13 mouse cellular contexts compared by ENCODE assay signal in the genomic region with DNA sequence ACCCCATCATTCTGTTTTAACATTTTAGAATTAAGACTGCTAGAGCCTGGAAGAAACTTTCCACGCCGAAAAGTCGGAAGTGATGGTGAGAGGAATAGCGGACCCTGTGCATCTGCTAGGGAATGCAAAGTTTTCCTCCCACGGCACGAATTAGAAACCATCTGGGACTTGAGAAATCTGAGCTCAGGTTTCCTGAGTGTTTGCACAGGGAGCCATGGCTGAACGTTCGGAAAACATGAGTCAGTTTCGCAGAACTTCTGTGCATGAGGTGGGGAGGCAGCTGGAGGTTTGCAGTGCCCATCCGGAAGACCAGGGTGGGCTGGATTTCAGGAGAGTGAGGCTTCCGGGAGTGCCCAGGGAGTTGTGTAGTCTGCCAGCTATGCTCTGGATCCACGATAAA. TPM values are rescaled to one million over a fixed set of nuclear protein-coding genes. Genes with fewer than 3 reads are reported as not detected.
A peak's percentile ranks its signal among the peaks of the same experiment; 100 is the strongest.
DNase-seq lines count a peak whose midpoint lies in the region; ATAC-seq and TF ChIP-seq lines count a peak whose summit lies in the region.
"Had no signal": no experiment of that assay in that cellular context is flagged by ENCODE, and none has a peak within 500 bp of the region (broad histone marks: within the 10 kb centered on the region; RNA-seq: fewer than 3 reads in every experiment).

No protein-coding gene starts in this region.

- no peak for DNase-seq in gastrocnemius, adult 2 months
- DNase-seq in gastrocnemius, postnatal 14 days, result no peak
- DNase-seq in NIH3T3 (ENCODE audit: low read depth), result peak; percentile 84
- peak; percentile 81 for DNase-seq in layer of hippocampus, adult 9-11 months
- DNase-seq in liver, postnatal 0 days, result no peak
- no peak for DNase-seq in thymus, postnatal 4 days
- DNase-seq: gastrocnemius, postnatal 25 days; kidney, adult 8-10 months had no signal

- 0 out of 2 replicates have a peak, but pooled peaks cover 5% of the 10 kb centered on the region for H3K4me1 ChIP-seq in kidney, embryonic 15.5 days
- H3K4me1 ChIP-seq in liver, postnatal 0 days (ENCODE audit: insufficient read depth), result 0 out of 2 replicates have a peak, but pooled peaks cover 3% of the 10 kb centered on the region

- H3K4me3 ChIP-seq in gastrocnemius, adult 2 months, result peak overlapping the region; percentile 0
- H3K4me3 ChIP-seq in myocyte, result no peak overlapping the region
- no peak overlapping the region for H3K4me3 ChIP-seq in kidney, embryonic 15.5 days (replicated peaks)
- H3K4me3 ChIP-seq in liver, postnatal 0 days (ENCODE audit: low read depth, low read length), result no peak overlapping the region
- H3K4me3 ChIP-seq: heart, embryonic 12.5 days; hindbrain, embryonic 15.5 days; neural tube, embryonic 15.5 days had no signal

- H3K27me3 ChIP-seq in myocyte (ENCODE audit: control insufficient read depth, insufficient read depth, insufficient read length), result no peaks in the 10 kb centered on the region
- H3K27me3 ChIP-seq in kidney, embryonic 15.5 days, result no peaks in the 10 kb centered on the region
- no peaks in the 10 kb centered on the region for H3K27me3 ChIP-seq in liver, postnatal 0 days (ENCODE audit: insufficient read depth, low read length)
- H3K27me3 ChIP-seq: hindbrain, embryonic 15.5 days; neural tube, embryonic 15.5 days had no signal

- intact Hi-C loops in gastrocnemius, adult 2 months (cut with DNase I), result no loop called here
- intact Hi-C loops in gastrocnemius, postnatal 14 days (cut with DNase I; ENCODE audit: low total_unique reads), result no loop called here

- no peak overlapping the region for H3ac ChIP-seq in myocyte (ENCODE audit: control insufficient read depth, insufficient read length)

- H3K79me2 ChIP-seq in myocyte (ENCODE audit: control insufficient read depth, insufficient read depth), result no peaks in the 10 kb centered on the region

- no peak for TF ChIP-seq EP300 in liver, postnatal 0 days (IDR thresholded peaks at IDR 0.05; ENCODE audit: low read depth)

- H3K9ac ChIP-seq in kidney, embryonic 15.5 days, result no peak overlapping the region
- H3K9ac ChIP-seq in liver, postnatal 0 days (replicated peaks), result no peak overlapping the region
- H3K9ac ChIP-seq: heart, embryonic 12.5 days; hindbrain, embryonic 15.5 days; neural tube, embryonic 15.5 days had no signal

- 42% methylated on average over 12 of the region's 12 CpGs for WGBS in kidney, embryonic 15.5 days
- 82% methylated on average over 12 of the region's 12 CpGs for WGBS in liver, postnatal 0 days (ENCODE audit: insufficient replicate concordance)

- no peaks in the 10 kb centered on the region for H3K36me3 ChIP-seq in myocyte (ENCODE audit: control insufficient read depth, insufficient read depth)
- no peaks in the 10 kb centered on the region for H3K36me3 ChIP-seq in kidney, embryonic 15.5 days
- H3K36me3 ChIP-seq in liver, postnatal 0 days (replicated peaks; ENCODE audit: insufficient read depth, low read length), result no peaks in the 10 kb centered on the region
- H3K36me3 ChIP-seq: heart, embryonic 12.5 days; hindbrain, embryonic 15.5 days; neural tube, embryonic 15.5 days had no signal

- ATAC-seq in kidney, embryonic 15.5 days (replicated peaks; ENCODE audit: low FRiP score), result no peak
- ATAC-seq in liver, postnatal 0 days, result no peak

- no peak overlapping the region for H3K27ac ChIP-seq in gastrocnemius, adult 2 months
- H3K27ac ChIP-seq in kidney, embryonic 15.5 days, result no peak overlapping the region
- H3K27ac ChIP-seq in liver, postnatal 0 days (ENCODE audit: low read depth), result no peak overlapping the region
- H3K27ac ChIP-seq: hindbrain, embryonic 15.5 days; neural tube, embryonic 15.5 days had no signal

- no peaks in the 10 kb centered on the region for H3K9me3 ChIP-seq in kidney, embryonic 15.5 days (replicated peaks)
- H3K9me3 ChIP-seq in liver, postnatal 0 days (ENCODE audit: low read length), result no peaks in the 10 kb centered on the region
- H3K9me3 ChIP-seq: heart, embryonic 12.5 days; hindbrain, embryonic 15.5 days; neural tube, embryonic 15.5 days had no signal

- TF ChIP-seq CTCF in gastrocnemius, adult 2 months (IDR thresholded peaks at IDR 0.05), result no peak
- TF ChIP-seq CTCF in liver, postnatal 0 days (IDR thresholded peaks at IDR 0.05; ENCODE audit: low read depth), result no peak

- TF ChIP-seq POLR2A in myocyte (IDR thresholded peaks at IDR 0.05; ENCODE audit: insufficient read length, low read depth), result no peak

- peak overlapping the region; percentile 67 for H3K4me2 ChIP-seq in myocyte (ENCODE audit: low read depth)
- no peak overlapping the region for H3K4me2 ChIP-seq in kidney, embryonic 15.5 days
- no peak overlapping the region for H3K4me2 ChIP-seq in liver, postnatal 0 days (ENCODE audit: low read depth, low read length)
- H3K4me2 ChIP-seq: heart, embryonic 12.5 days; hindbrain, embryonic 15.5 days; neural tube, embryonic 15.5 days had no signal

TF ChIP-seq in myocyte, 11 proteins besides CTCF, POLR2A, EP300 and RAD21:
- TF ChIP-seq MYOD1 (IDR thresholded peaks at IDR 0.05; ENCODE audit: control insufficient read depth in 1 of 3, insufficient read length in 2 of 3, low read depth in 2 of 3) (peak; percentile 10 to 73 (median 65)), CEBPB (IDR thresholded peaks at IDR 0.05; ENCODE audit: insufficient read depth, poor library complexity, severe bottlenecking) (0 out of 2 replicates have a peak, but pooled peaks have one; percentile 24), REST (IDR thresholded peaks at IDR 0.05; ENCODE audit: insufficient read depth, insufficient read length) (no peak), MAX (IDR thresholded peaks at IDR 0.05; ENCODE audit: low read depth) (no peak), USF1 (IDR thresholded peaks at IDR 0.05; ENCODE audit: low read depth) (no peak), E2F4 (IDR thresholded peaks at IDR 0.05; ENCODE audit: insufficient read depth) (no peak), MYOG (IDR thresholded peaks at IDR 0.05; ENCODE audit: control insufficient read depth in 1 of 3, insufficient read depth in 1 of 3, insufficient read length in 2 of 3, low read depth in 2 of 3) (peak in 1 of 3 experiments; percentile 75), POLR2AphosphoS2 (IDR thresholded peaks at IDR 0.05; ENCODE audit: insufficient read length, low read depth) (no peak), TCF12 (IDR thresholded peaks at IDR 0.05; ENCODE audit: insufficient read depth, poor library complexity, severe bottlenecking) (no peak), SRF (IDR thresholded peaks at IDR 0.05; ENCODE audit: control insufficient read depth, insufficient read length, low read depth) (no peak), TCF3 (IDR thresholded peaks at IDR 0.05; ENCODE audit: insufficient read length, low read depth) (no peak)

RNA-seq across cellular contexts. Expression of a gene that starts 25.0 kb away (rescaled TPM):
- not detected for total RNA-seq in gastrocnemius, adult 2 months (2021)
- total RNA-seq in gastrocnemius, postnatal 14 days (2021), result under 1 TPM; 0.29 to 0.33 TPM
- polyA plus RNA-seq in myocyte (2012; fragmentation: generic; extraction: Trizol), result 10.3 TPM
- polyA plus RNA-seq in kidney, embryonic 15.5 days (2015; fragmentation: Nextera tagmentation; extraction: Ambion mirVana), result 3.0 and 3.4 TPM in 2 replicates
- 7.9 and 9.8 TPM in 2 replicates for polyA plus RNA-seq in liver, postnatal 0 days (2015; fragmentation: Nextera tagmentation; extraction: Ambion mirVana)
- total RNA-seq: gastrocnemius, postnatal 25 days had no signal

Comparison
In these comparisons a context has a peak if more than half of its experiments do, and no peak if none do; other contexts are left out.
1. DNase-seq: peak in NIH3T3 (single experiment) and layer of hippocampus, adult 9-11 months (single experiment); none in gastrocnemius, adult 2 months (single experiment), gastrocnemius, postnatal 14 days (single experiment), liver, postnatal 0 days (single experiment) and thymus, postnatal 4 days (single experiment).